Mouse (Mus musculus) G1E (cell line): ENCODE measurements at regions not wholly inside any gene's neighbourhood (a gene's known extent, or its start where the extent isn't known, plus 50 kb on each side); places are given as distances from the start of the nearest gene placed in this dataset.

Experiments
- CTCF ChIP-seq: IDR thresholded peaks from 2 replicates; pipeline ENCODE4 v1.5.1; 2012; ENCODE audit warnings: low read depth, low read length, inconsistent platforms, mixed read lengths
- GATA1 ChIP-seq: IDR thresholded peaks from 2 replicates; pipeline ENCODE4 v1.6.1; 2012; ENCODE audit warnings: borderline replicate concordance, low read length, inconsistent platforms, mixed read lengths
- POLR2AphosphoS5 ChIP-seq: IDR thresholded peaks from 2 replicates; pipeline ENCODE4 v1.6.1; 2012; ENCODE audit warnings: low read depth, low read length, inconsistent platforms; ENCODE audit not compliant: insufficient replicate concordance

DNA sequence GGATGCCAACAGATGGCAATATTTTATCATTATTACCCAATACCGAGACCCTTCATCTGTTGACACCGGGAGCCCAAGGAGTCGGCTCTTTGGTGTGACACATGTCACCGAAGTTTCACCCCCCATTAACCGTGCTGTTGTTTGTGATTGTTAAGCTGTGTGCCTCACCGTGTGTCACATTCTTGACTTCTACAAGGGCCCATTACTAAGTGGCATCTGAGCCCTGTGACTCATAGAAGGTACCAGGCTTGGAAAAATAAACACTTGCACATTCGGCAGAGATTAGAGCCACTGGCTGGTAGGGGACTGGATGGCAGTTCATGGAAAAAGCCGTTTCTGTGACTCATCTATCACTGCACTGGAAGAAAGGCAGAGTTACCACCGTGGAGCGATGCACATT, 608.4 kb upstream of the Sox9 start:
- TF ChIP-seq POLR2AphosphoS5, result no peak
- no peak for TF ChIP-seq CTCF
- TF ChIP-seq GATA1, result no peak
